Mouse (Mus musculus): ENCODE data around the gene Klf3.
"Not testable (repeated sequence)": the region's sequence is repeated elsewhere in the genome, so short reads cannot be mapped to it uniquely, and the experiment has no call there.

DNA sequence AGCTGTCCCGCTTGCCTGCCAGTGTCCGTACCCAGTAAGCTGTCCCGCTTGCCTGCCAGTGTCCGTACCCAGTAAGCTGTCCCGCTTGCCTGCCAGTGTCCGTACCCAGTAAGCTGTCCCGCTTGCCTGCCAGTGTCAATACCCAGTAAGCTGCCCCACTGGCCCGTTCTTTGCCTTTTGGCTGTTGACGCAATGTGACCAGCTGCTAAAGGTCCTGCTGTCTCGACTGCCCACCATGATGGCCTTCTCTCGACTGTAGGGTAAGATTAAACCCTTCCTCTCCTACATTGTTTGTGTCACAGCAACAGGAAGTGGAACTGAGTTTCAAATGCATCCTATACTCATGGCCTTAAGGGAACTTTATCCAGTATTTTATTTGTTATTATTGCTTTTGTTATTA, 78.8 kb downstream of the Klf3 start:
- TF ChIP-seq CTCF (IDR thresholded peaks at IDR 0.05; ENCODE audit: low read depth, low read length); GATA1 (IDR thresholded peaks at IDR 0.05; ENCODE audit: borderline replicate concordance, low read length): not testable (repeated sequence)

Data from G1E (cell line).